Mouse (Mus musculus): ENCODE data around the gene Cops3. TPM values are rescaled to one million over a fixed set of nuclear protein-coding genes. Genes with fewer than 3 reads are reported as not detected.

Cops3 gene
- 93.0 and 112 TPM in 2 replicates for polyA plus RNA-seq (2021; fragmentation: Nextera tagmentation)
- long read RNA-seq, experiment 1, transcript Cops3-201 (12 exons, 1,646 nt), result major isoform, 620 of 700 reads
- long read RNA-seq, experiment 1, partial matches to known transcripts, result 9 of 700 reads
- long read RNA-seq, experiment 1, other reads (novel, unspliced or antisense), result 68 of 700 reads
- long read RNA-seq, experiment 2, transcript Cops3-201 (12 exons, 1,646 nt), result major isoform, 122 of 150 reads
- long read RNA-seq, experiment 2, partial matches to known transcripts, result 16 of 150 reads
- long read RNA-seq, experiment 2, other reads (novel, unspliced or antisense), result 9 of 150 reads

GRCm38 (mm10) chr11:59839459-59840126 lies at the start of gene Cops3:
Cops3 (minus strand) TSS chr11:59839838.

GRCm38 (mm10) chr11:59839008-59839458 lies 605 bp downstream of the Cops3 start, which contains the start of gene Nt5m:
Nt5m (plus strand) TSS chr11:59839447.

GRCm38 (mm10) chr11:59809670-59810474 lies 29.8 kb downstream of the Cops3 start, which contains the start of gene Flcn:
Flcn (minus strand) TSS chr11:59810016.

GRCm38 (mm10) chr11:59787199-59787781 lies 52.3 kb downstream of the Cops3 start, which contains the start of gene Pld6:
Pld6 (minus strand) TSS chr11:59787645.

Other genes with a start within 250 kb of the Cops3 start
- not detected in 2 replicates for gene Olfr223, start 246.5 kb downstream of the Cops3 start, polyA plus RNA-seq (2021; fragmentation: Nextera tagmentation)
- 29.8 and 39.8 TPM in 2 replicates for gene Mprip, start 178.5 kb downstream of the Cops3 start, polyA plus RNA-seq (2021; fragmentation: Nextera tagmentation)
- gene Pld6, start 52.2 kb downstream of the Cops3 start, polyA plus RNA-seq (2021; fragmentation: Nextera tagmentation), result 0.42 and 0.54 TPM in 2 replicates
- gene Flcn, start 29.8 kb downstream of the Cops3 start, polyA plus RNA-seq (2021; fragmentation: Nextera tagmentation), result 22.3 and 28.4 TPM in 2 replicates
- 95.8 and 100 TPM in 2 replicates for gene Nt5m, start 391 bp downstream of the Cops3 start, polyA plus RNA-seq (2021; fragmentation: Nextera tagmentation)
- 56.3 and 56.8 TPM in 2 replicates for gene Med9, start 108.4 kb upstream of the Cops3 start, polyA plus RNA-seq (2021; fragmentation: Nextera tagmentation)
- gene Rasd1, start 125.1 kb upstream of the Cops3 start, polyA plus RNA-seq (2021; fragmentation: Nextera tagmentation), result 4.0 and 6.6 TPM in 2 replicates
- gene Pemt, start 206.7 kb upstream of the Cops3 start, polyA plus RNA-seq (2021; fragmentation: Nextera tagmentation), result 4.3 and 4.6 TPM in 2 replicates

All from left cerebral cortex, adult 6 months (tissue).